Mouse (Mus musculus): ENCODE results near the gene Retnlg. TPM values are rescaled to one million over a fixed set of nuclear protein-coding genes. Genes with fewer than 3 reads are reported as not detected.
"Not testable (repeated sequence)": the region's sequence is repeated elsewhere in the genome, so short reads cannot be mapped to it uniquely, and the experiment has no call there.

The Retnlg gene
- 10.2 and 46.2 TPM in 2 replicates for polyA plus RNA-seq (2012; rRNA removed)

GRCm38 (mm10) chr16:48872321-48872720, at the start of gene Retnlg:
Retnlg (plus strand) TSS chr16:48872621.
- no peaks in the 10 kb centered on the region for H3K4me1 ChIP-seq (ENCODE audit: control insufficient read depth, insufficient read depth, low read length)
- no peak within 1 kb of the TSS for H3K4me3 ChIP-seq (replicated peaks; ENCODE audit: extremely low read depth, low read depth, low read length)
- no peak for DNase-seq
- WGBS: 50% methylated on average over 4 of the region's 4 CpGs
- no peak for TF ChIP-seq CTCF (IDR thresholded peaks at IDR 0.05; ENCODE audit: insufficient read depth, low read length)

- 61% methylated on average over 3 of the region's 3 CpGs for WGBS
Observed at GRCm38 (mm10) chr16:48826474-48826873, 45.9 kb upstream of the Retnlg start.

GRCm38 (mm10) chr16:48827625-48828024, 44.8 kb upstream of the Retnlg start:
- no peak overlapping the region for H3K4me3 ChIP-seq (replicated peaks; ENCODE audit: extremely low read depth, low read depth, low read length)
- WGBS: 31% methylated on average over 1 of the region's 1 CpGs
- no peak for DNase-seq
- no peak for TF ChIP-seq CTCF (IDR thresholded peaks at IDR 0.05; ENCODE audit: insufficient read depth, low read length)
- no peak for TF ChIP-seq POLR2A (IDR thresholded peaks at IDR 0.05; ENCODE audit: borderline replicate concordance, extremely low read depth, low read depth, low read length)
- H3K4me1 ChIP-seq (ENCODE audit: control insufficient read depth, insufficient read depth, low read length): no peaks in the 10 kb centered on the region

More at GRCm38 (mm10) chr16:48826474-48826873, 45.9 kb upstream of the Retnlg start:
- no peak for DNase-seq
- H3K4me1 ChIP-seq (ENCODE audit: control insufficient read depth, insufficient read depth, low read length): no peaks in the 10 kb centered on the region
- H3K4me3 ChIP-seq (replicated peaks; ENCODE audit: extremely low read depth, low read depth, low read length): no peak overlapping the region
- TF ChIP-seq POLR2A (IDR thresholded peaks at IDR 0.05; ENCODE audit: borderline replicate concordance, extremely low read depth, low read depth, low read length) (no peak), CTCF (IDR thresholded peaks at IDR 0.05; ENCODE audit: insufficient read depth, low read length) (no peak)

DNA sequence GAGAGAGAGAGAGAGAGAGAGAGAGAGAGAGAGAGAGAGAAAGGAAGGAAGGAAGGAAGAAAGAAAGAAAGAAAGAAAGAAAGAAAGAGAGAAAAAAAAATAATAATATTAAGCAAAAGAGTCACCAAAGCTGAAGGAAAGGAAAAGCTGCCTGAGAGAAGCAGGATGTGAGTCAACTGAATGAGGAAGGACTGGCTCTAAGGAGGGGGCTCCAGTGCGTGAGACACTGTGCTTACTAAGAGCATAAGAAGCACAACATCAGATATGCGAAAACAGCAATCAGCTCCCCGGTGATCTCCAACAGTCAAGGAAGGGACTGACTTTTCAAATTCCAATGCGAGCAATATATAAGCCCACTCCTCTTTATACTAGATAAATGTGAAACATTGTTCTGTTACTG, 43.4 kb upstream of the Retnlg start:
- WGBS: 71% methylated on average over 4 of the region's 4 CpGs
- TF ChIP-seq CTCF (IDR thresholded peaks at IDR 0.05; ENCODE audit: insufficient read depth, low read length): no peak
- TF ChIP-seq POLR2A (IDR thresholded peaks at IDR 0.05; ENCODE audit: borderline replicate concordance, extremely low read depth, low read depth, low read length): no peak
- H3K4me1 ChIP-seq (ENCODE audit: control insufficient read depth, insufficient read depth, low read length): no peaks in the 10 kb centered on the region
- DNase-seq: no peak
- no peak overlapping the region for H3K4me3 ChIP-seq (replicated peaks; ENCODE audit: extremely low read depth, low read depth, low read length)

DNA sequence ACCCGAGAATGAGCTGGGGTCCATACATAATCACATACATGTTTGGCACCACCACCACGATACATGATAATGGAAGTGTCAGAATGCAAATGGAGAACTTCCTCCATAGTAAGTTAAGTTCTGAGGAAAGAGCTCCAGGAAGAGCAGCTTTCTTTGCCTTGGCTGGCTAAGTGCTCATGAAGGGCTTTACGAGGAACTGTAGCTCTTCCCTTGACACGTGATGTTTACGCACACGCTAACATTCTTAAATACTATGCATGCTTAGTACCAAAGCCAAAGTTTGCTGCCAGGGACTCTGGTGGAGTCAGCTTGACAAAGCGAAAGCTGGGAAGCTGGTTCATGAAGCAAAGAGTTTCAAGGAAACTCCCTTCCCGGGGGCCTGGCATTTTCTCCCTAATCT, 40.4 kb upstream of the Retnlg start:
- no peak overlapping the region for H3K4me3 ChIP-seq (replicated peaks; ENCODE audit: extremely low read depth, low read depth, low read length)
- TF ChIP-seq POLR2A (IDR thresholded peaks at IDR 0.05; ENCODE audit: borderline replicate concordance, extremely low read depth, low read depth, low read length) (no peak), CTCF (IDR thresholded peaks at IDR 0.05; ENCODE audit: insufficient read depth, low read length) (no peak)
- H3K4me1 ChIP-seq (ENCODE audit: control insufficient read depth, insufficient read depth, low read length): no peaks in the 10 kb centered on the region
- 51% methylated on average over 8 of the region's 8 CpGs for WGBS
- DNase-seq: no peak

DNA sequence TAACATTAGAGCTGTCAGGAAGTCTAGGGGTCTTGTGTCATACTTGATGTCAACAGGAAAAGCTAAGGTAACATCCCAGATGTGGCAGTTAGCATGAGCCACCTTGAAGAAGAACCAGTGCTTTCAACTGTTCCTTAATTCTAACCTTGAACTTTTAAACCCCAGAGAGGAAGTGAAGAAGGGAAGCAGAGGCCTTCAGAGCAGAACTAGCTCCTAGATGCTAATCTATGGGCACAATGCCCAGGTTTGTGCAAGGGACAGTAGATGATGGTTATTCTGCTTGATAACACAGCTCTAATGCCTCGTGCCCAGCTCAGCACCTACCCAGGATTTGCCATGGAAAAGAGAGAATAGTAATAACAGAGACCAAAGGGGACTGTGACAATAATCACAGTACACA, 38.8 kb upstream of the Retnlg start:
- H3K4me3 ChIP-seq (replicated peaks; ENCODE audit: extremely low read depth, low read depth, low read length); DNase-seq; H3K4me1 ChIP-seq (ENCODE audit: control insufficient read depth, insufficient read depth, low read length): not testable (repeated sequence)
- WGBS: 19% methylated on average over 1 of the region's 1 CpGs

- H3K4me1 ChIP-seq (ENCODE audit: control insufficient read depth, insufficient read depth, low read length): no peaks in the 10 kb centered on the region
- H3K4me3 ChIP-seq (replicated peaks; ENCODE audit: extremely low read depth, low read depth, low read length): no peak within 1 kb of the TSS
- DNase-seq: no peak
- TF ChIP-seq CTCF (IDR thresholded peaks at IDR 0.05; ENCODE audit: insufficient read depth, low read length) (no peak), POLR2A (IDR thresholded peaks at IDR 0.05; ENCODE audit: borderline replicate concordance, extremely low read depth, low read depth, low read length) (no peak)
- 59% methylated on average over 3 of the region's 3 CpGs for WGBS
Observed at GRCm38 (mm10) chr16:48842266-48842665, 30.2 kb upstream of the Retnlg start, which contains the start of gene Retnla. Retnla (plus strand) TSS chr16:48842551.

DNA sequence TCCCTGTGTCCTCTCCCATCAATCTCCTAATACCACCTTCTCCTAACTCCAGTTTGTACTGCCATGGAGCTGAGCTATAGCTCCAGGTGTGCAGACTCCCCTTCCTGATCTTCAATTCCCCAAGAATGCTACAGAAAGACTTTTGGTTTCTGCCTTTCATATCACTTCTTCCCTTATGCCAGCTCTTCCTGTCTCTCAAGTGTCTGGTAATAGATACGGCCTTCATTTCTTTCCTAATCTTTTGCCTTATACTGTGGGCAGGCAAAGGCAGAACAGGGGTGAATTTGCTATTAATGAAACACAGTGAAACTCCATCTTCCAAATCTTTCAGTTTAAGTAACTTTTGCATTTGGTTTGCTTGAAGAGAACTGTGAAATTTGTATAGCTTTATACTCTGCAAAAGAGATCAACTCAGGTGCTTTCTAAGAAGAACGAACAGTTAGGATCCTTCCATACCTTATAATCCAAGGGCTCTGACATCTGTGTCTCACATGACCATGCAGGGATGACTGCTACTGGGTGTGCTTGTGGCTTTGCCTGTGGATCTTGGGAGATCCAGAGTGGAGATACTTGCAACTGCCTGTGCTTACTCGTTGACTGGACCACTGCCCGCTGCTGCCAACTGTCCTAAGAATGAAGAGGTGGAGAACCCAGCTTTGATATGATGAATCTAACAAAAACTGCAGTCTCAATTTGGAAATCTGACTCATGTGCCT, 28.6 kb upstream of the Retnlg start:
- no peaks in the 10 kb centered on the region for H3K4me1 ChIP-seq (ENCODE audit: control insufficient read depth, insufficient read depth, low read length)
- no peak for DNase-seq
- WGBS: 85% methylated on average over 4 of the region's 4 CpGs
- TF ChIP-seq CTCF (IDR thresholded peaks at IDR 0.05; ENCODE audit: insufficient read depth, low read length) (no peak), POLR2A (IDR thresholded peaks at IDR 0.05; ENCODE audit: borderline replicate concordance, extremely low read depth, low read depth, low read length) (no peak)
- H3K4me3 ChIP-seq (replicated peaks; ENCODE audit: extremely low read depth, low read depth, low read length): no peak overlapping the region

DNA sequence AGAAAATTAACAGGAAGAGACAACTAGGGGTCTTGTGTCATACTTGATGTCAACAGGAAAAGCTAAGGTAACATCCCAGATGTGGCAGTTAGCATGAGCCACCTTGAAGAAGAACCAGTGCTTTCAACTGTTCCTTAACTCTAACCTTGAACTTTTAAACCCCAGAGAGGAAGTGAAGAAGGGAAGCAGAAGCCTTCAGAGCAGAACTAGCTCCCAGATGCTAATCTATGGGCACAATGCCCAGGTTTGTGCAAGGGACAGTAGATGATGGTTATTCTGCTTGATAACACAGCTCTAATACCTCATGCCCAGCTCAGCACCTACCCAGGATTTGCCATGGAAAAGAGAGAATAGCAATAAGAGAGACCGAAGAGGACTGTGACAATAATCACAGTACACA, 7.4 kb upstream of the Retnlg start:
- not testable (repeated sequence) for H3K4me3 ChIP-seq (replicated peaks; ENCODE audit: extremely low read depth, low read depth, low read length); DNase-seq; H3K4me1 ChIP-seq (ENCODE audit: control insufficient read depth, insufficient read depth, low read length)
- WGBS: 77% methylated on average over 1 of the region's 1 CpGs

- no peak overlapping the region for H3K4me3 ChIP-seq (replicated peaks; ENCODE audit: extremely low read depth, low read depth, low read length)
- no peaks in the 10 kb centered on the region for H3K4me1 ChIP-seq (ENCODE audit: control insufficient read depth, insufficient read depth, low read length)
- DNase-seq: no peak
- 70% methylated on average over 2 of the region's 2 CpGs for WGBS
- TF ChIP-seq POLR2A (IDR thresholded peaks at IDR 0.05; ENCODE audit: borderline replicate concordance, extremely low read depth, low read depth, low read length): no peak
- no peak for TF ChIP-seq CTCF (IDR thresholded peaks at IDR 0.05; ENCODE audit: insufficient read depth, low read length)
Observed at GRCm38 (mm10) chr16:48867690-48868089, 4.7 kb upstream of the Retnlg start.

All from lung, adult 2 months (tissue).